Mouse (Mus musculus): ENCODE data around the gene Nkx6-1. TPM values are rescaled to one million over a fixed set of nuclear protein-coding genes. Genes with fewer than 3 reads are reported as not detected.

Gene Nkx6-1
- polyA plus RNA-seq, 1 experiment from 2014 or later, result 1.6 TPM

DNA sequence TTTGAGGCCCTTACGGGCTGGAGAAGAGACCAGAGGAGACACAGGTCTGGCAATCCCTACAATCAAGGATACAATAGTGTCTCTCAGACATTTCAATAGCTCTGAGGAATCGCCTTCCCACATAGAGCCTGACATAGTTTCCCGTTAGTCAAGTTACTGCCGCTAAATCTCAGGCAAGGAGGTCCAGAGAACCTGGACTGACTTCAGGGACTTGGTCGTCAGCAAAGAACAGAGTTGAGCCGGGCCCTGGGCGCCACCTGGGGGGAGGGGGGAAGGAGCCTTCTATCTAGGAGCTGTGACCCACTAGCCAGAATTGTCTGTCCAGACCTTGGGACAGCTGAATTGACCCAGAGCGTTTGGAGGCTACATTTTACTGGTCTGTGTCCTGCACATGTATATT, 2.3 kb downstream of the Nkx6-1 start:
- no peak for ATAC-seq
- Histone ChIP-seq H3K36me3 (ENCODE audit: control insufficient read depth, insufficient read depth, low read length) (no peaks in the 10 kb centered on the region), H3K4me3 (ENCODE audit: low read depth, low read length) (no peak overlapping the region; the same call in 1 of the 2 replicates), H3K27me3 (ENCODE audit: control insufficient read depth, insufficient read depth, low read depth, low read length) (peaks cover 27% of the 10 kb centered on the region), H3K27ac (ENCODE audit: low read length) (no peak overlapping the region), H3K4me2 (ENCODE audit: low read length) (no peak overlapping the region), H3K9ac (ENCODE audit: low read depth, low read length) (no peak overlapping the region), H3K4me1 (ENCODE audit: control insufficient read depth, insufficient read depth, low read length) (peaks cover 15% of the 10 kb centered on the region), H3K9me3 (replicated peaks; ENCODE audit: control insufficient read depth, low read length, poor library complexity, severe bottlenecking) (no peaks in the 10 kb centered on the region)
- WGBS, result under 1% methylated on average over 8 of the region's 8 CpGs

- 4% methylated on average over 25 of the region's 25 CpGs for whole genome bisulfite sequencing
- no peak overlapping the region for H3K27ac ChIP-seq (ENCODE audit: low read length)
- no peaks in the 10 kb centered on the region for H3K9me3 ChIP-seq (replicated peaks; ENCODE audit: control insufficient read depth, low read length, poor library complexity, severe bottlenecking)
- peaks cover 15% of the 10 kb centered on the region for H3K4me1 ChIP-seq (ENCODE audit: control insufficient read depth, insufficient read depth, low read length)
- no peak for ATAC-seq
- no peak overlapping the region; the same call in 1 of the 2 replicates for H3K4me2 ChIP-seq (ENCODE audit: low read length)
- no peak overlapping the region for H3K4me3 ChIP-seq (ENCODE audit: low read depth, low read length)
- no peaks in the 10 kb centered on the region for H3K36me3 ChIP-seq (ENCODE audit: control insufficient read depth, insufficient read depth, low read length)
- no peak overlapping the region for H3K9ac ChIP-seq (ENCODE audit: low read depth, low read length)
- H3K27me3 ChIP-seq (ENCODE audit: control insufficient read depth, insufficient read depth, low read depth, low read length), result peaks cover 34% of the 10 kb centered on the region
These were observed 3.1 kb downstream of the Nkx6-1 start for GRCm38 (mm10) chr5:101661561-101662211.

- H3K4me1 ChIP-seq (ENCODE audit: control insufficient read depth, insufficient read depth, low read length), result peaks cover 15% of the 10 kb centered on the region
- no peak overlapping the region for H3K4me3 ChIP-seq (ENCODE audit: low read depth, low read length)
- no peak for ATAC-seq
- no peaks in the 10 kb centered on the region for H3K9me3 ChIP-seq (replicated peaks; ENCODE audit: control insufficient read depth, low read length, poor library complexity, severe bottlenecking)
- H3K9ac ChIP-seq (ENCODE audit: low read depth, low read length), result no peak overlapping the region
- no peak overlapping the region for H3K27ac ChIP-seq (ENCODE audit: low read length)
- H3K36me3 ChIP-seq (ENCODE audit: control insufficient read depth, insufficient read depth, low read length), result no peaks in the 10 kb centered on the region
- peaks cover 38% of the 10 kb centered on the region for H3K27me3 ChIP-seq (ENCODE audit: control insufficient read depth, insufficient read depth, low read depth, low read length)
- WGBS, result 9% methylated on average over 3 of the region's 3 CpGs
- no peak overlapping the region for H3K4me2 ChIP-seq (ENCODE audit: low read length)
These were observed 4.1 kb downstream of the Nkx6-1 start for GRCm38 (mm10) chr5:101660666-101661065.

DNA sequence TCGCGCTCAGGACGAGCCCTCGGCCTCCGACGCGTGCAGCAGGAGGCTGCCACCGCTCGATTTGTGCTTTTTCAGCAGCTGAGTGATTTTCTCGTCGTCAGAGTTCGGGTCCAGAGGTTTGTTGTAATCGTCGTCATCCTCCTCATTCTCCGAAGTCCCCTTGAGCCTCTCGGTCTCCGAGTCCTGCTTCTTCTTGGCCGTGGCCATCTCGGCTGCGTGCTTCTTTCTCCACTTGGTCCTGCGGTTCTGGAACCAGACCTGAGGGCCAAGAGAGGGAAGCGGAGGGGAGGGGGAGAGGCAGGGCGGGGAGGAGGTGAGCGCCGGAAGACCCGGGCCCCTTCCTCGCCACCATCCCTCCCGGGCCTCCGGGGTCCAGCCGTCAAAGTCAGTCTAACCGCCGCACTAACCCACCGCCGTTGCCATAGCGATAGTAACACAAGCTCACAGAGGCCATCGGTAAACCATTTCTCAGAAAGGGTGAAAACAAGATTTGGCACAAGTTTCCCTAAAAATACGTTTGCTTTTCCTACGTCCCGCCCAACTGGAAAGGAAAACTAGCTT, 5.3 kb downstream of the Nkx6-1 start:
- Histone ChIP-seq H3K4me2 (ENCODE audit: low read length) (no peak overlapping the region), H3K9ac (ENCODE audit: low read depth, low read length) (no peak overlapping the region), H3K36me3 (ENCODE audit: control insufficient read depth, insufficient read depth, low read length) (no peaks in the 10 kb centered on the region), H3K4me1 (ENCODE audit: control insufficient read depth, insufficient read depth, low read length) (peaks cover 11% of the 10 kb centered on the region), H3K9me3 (replicated peaks; ENCODE audit: control insufficient read depth, low read length, poor library complexity, severe bottlenecking) (no peaks in the 10 kb centered on the region), H3K27me3 (ENCODE audit: control insufficient read depth, insufficient read depth, low read depth, low read length) (peaks cover 40% of the 10 kb centered on the region), H3K27ac (ENCODE audit: low read length) (no peak overlapping the region), H3K4me3 (ENCODE audit: low read depth, low read length) (no peak overlapping the region)
- ATAC-seq, result no peak
- WGBS, result under 1% methylated on average over 37 of the region's 39 CpGs

DNA sequence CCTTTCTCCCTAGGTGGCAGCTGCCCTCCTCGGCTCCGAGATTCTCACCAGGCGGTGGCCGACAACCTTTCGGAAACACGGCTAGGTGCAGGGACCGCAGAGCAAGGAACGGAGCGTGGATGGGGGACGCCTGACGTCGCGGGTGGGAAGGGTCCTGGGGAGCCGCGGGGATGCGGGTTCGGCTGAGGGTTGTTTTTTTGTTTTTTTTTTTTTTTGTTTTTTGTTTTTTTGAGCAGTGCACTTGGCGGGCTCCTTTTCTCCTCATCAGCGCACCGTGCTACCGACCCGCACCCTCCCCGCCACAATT, 5.9 kb downstream of the Nkx6-1 start:
- Histone ChIP-seq H3K36me3 (ENCODE audit: control insufficient read depth, insufficient read depth, low read length) (no peaks in the 10 kb centered on the region), H3K4me1 (ENCODE audit: control insufficient read depth, insufficient read depth, low read length) (peaks cover 6% of the 10 kb centered on the region), H3K27ac (ENCODE audit: low read length) (no peak overlapping the region), H3K4me2 (ENCODE audit: low read length) (no peak overlapping the region), H3K4me3 (ENCODE audit: low read depth, low read length) (no peak overlapping the region), H3K9me3 (replicated peaks; ENCODE audit: control insufficient read depth, low read length, poor library complexity, severe bottlenecking) (no peaks in the 10 kb centered on the region), H3K27me3 (ENCODE audit: control insufficient read depth, insufficient read depth, low read depth, low read length) (peaks cover 46% of the 10 kb centered on the region), H3K9ac (ENCODE audit: low read depth, low read length) (no peak overlapping the region)
- WGBS, result 1% methylated on average over 23 of the region's 23 CpGs
- no peak for ATAC-seq

DNA sequence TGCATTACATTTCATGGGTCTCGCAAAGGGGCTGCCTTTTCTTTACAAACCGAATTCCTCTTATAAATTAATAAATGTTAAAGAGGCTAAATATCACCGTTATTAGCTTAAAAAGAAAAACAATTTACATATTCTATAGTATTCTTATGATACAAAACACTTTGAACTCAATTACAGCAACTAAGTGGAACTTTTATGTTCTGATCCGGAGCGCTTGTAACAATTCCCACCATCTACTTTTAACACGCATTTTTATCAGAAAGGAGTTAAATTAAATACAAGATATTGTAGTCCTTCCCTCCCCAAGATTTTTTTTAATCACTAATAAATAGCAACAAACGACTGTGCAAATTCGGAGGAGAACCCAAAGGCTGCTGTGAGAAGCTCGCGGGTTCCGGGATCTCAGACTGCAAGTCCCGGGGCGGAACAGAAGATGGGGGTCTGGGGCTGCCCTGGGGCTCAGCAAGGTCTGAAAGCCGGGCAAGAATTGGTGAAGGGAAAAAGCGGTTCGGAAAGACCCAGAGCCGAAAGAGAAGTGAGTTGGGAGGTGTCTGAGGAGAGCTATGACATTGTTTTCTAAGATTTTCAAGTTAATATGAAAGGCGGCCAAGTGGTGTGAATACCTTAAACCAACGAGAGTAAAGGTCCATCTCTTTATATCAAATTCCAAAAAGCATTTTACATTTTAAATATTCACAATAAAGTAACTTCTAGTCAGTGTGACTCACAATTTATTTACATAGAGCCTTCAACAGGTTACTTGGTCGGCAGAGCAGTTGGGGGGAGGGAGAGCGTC, 6.4 kb downstream of the Nkx6-1 start:
- Histone ChIP-seq H3K9me3 (replicated peaks; ENCODE audit: control insufficient read depth, low read length, poor library complexity, severe bottlenecking) (no peaks in the 10 kb centered on the region), H3K4me3 (ENCODE audit: low read depth, low read length) (no peak overlapping the region), H3K9ac (ENCODE audit: low read depth, low read length) (no peak overlapping the region), H3K27me3 (ENCODE audit: control insufficient read depth, insufficient read depth, low read depth, low read length) (peaks cover 51% of the 10 kb centered on the region), H3K27ac (ENCODE audit: low read length) (no peak overlapping the region), H3K4me2 (ENCODE audit: low read length) (no peak overlapping the region), H3K4me1 (ENCODE audit: control insufficient read depth, insufficient read depth, low read length) (peaks cover under 1% of the 10 kb centered on the region; the same call in 1 of the 2 replicates), H3K36me3 (ENCODE audit: control insufficient read depth, insufficient read depth, low read length) (no peaks in the 10 kb centered on the region)
- WGBS, result 2% methylated on average over 21 of the region's 21 CpGs
- ATAC-seq, result no peak

GRCm38 (mm10) chr5:101657698-101658097, 7.1 kb downstream of the Nkx6-1 start:
- Histone ChIP-seq H3K4me1 (ENCODE audit: control insufficient read depth, insufficient read depth, low read length) (no peaks in the 10 kb centered on the region), H3K27ac (ENCODE audit: low read length) (no peak overlapping the region), H3K4me3 (ENCODE audit: low read depth, low read length) (no peak overlapping the region), H3K4me2 (ENCODE audit: low read length) (no peak overlapping the region), H3K9me3 (replicated peaks; ENCODE audit: control insufficient read depth, low read length, poor library complexity, severe bottlenecking) (no peaks in the 10 kb centered on the region), H3K36me3 (ENCODE audit: control insufficient read depth, insufficient read depth, low read length) (no peaks in the 10 kb centered on the region), H3K9ac (ENCODE audit: low read depth, low read length) (no peak overlapping the region), H3K27me3 (ENCODE audit: control insufficient read depth, insufficient read depth, low read depth, low read length) (peaks cover 54% of the 10 kb centered on the region)
- no peak for ATAC-seq
- 4% methylated on average over 10 of the region's 10 CpGs for WGBS

GRCm38 (mm10) chr5:101656107-101656506, 8.7 kb downstream of the Nkx6-1 start:
- Histone ChIP-seq H3K4me2 (ENCODE audit: low read length) (no peak overlapping the region), H3K4me3 (ENCODE audit: low read depth, low read length) (no peak overlapping the region), H3K27ac (ENCODE audit: low read length) (no peak overlapping the region), H3K4me1 (ENCODE audit: control insufficient read depth, insufficient read depth, low read length) (no peaks in the 10 kb centered on the region), H3K27me3 (ENCODE audit: control insufficient read depth, insufficient read depth, low read depth, low read length) (peaks cover 53% of the 10 kb centered on the region), H3K36me3 (ENCODE audit: control insufficient read depth, insufficient read depth, low read length) (no peaks in the 10 kb centered on the region), H3K9ac (ENCODE audit: low read depth, low read length) (no peak overlapping the region), H3K9me3 (replicated peaks; ENCODE audit: control insufficient read depth, low read length, poor library complexity, severe bottlenecking) (no peaks in the 10 kb centered on the region; the same call in 1 of the 2 replicates)
- WGBS, result 4% methylated on average over 3 of the region's 3 CpGs
- no peak for ATAC-seq

DNA sequence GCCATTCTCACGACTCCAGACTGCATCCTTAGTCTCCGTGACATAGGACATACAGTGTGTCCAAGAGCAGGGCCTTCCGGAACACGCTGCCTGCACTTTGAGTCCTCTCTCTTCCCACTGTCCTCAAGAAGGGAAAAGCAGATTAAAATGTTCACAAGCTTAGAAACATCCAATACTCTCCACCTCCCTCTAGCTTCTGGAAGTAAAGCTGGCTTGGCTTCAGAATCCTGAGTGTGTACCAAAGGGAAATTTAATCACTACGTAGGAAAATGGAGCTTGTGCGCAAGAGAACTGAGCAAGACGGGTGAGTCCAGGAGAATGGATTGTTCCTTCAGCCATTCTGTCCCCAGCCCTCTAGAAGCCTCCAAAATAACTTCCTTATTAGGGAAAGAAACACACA, 9.4 kb downstream of the Nkx6-1 start:
- Histone ChIP-seq H3K36me3 (ENCODE audit: control insufficient read depth, insufficient read depth, low read length) (no peaks in the 10 kb centered on the region), H3K4me3 (ENCODE audit: low read depth, low read length) (no peak overlapping the region), H3K27me3 (ENCODE audit: control insufficient read depth, insufficient read depth, low read depth, low read length) (peaks cover 59% of the 10 kb centered on the region), H3K9me3 (replicated peaks; ENCODE audit: control insufficient read depth, low read length, poor library complexity, severe bottlenecking) (no peaks in the 10 kb centered on the region; the same call in 1 of the 2 replicates), H3K9ac (ENCODE audit: low read depth, low read length) (no peak overlapping the region), H3K27ac (ENCODE audit: low read length) (no peak overlapping the region), H3K4me1 (ENCODE audit: control insufficient read depth, insufficient read depth, low read length) (no peaks in the 10 kb centered on the region), H3K4me2 (ENCODE audit: low read length) (no peak overlapping the region)
- no peak for ATAC-seq
- WGBS, result 30% methylated on average over 7 of the region's 7 CpGs
